Mouse (Mus musculus): ENCODE data around the gene Iqsec1.

DNA sequence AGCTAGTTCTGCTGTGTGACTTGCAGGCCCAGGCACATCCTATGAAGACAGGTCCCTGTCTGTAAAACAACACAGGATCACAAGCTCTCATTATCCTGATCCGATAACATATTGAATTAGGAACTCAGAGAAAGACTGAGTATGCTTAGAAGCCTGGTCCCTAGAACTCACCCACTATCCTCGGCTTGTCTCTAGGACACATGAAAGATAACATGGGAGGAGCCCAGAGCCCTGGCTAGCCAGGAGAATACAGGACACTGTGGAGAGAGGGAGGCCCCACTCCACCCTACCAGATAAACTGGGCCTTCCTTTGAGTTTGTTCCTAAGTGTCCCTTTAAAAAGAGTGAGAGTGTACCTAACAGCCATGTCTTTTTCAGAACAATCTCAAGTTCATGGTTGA is 328.6 kb downstream of the Iqsec1 start:
- no peak for TF ChIP-seq POLR2A (IDR thresholded peaks at IDR 0.05; ENCODE audit: extremely low read depth, insufficient read depth, low read length)
- TF ChIP-seq CTCF (IDR thresholded peaks at IDR 0.05; ENCODE audit: low read depth, low read length), result no peak
